Mouse (Mus musculus) limb, embryonic 11.5 days (tissue): ENCODE data around the gene Ipmk. TPM values are rescaled to one million over a fixed set of nuclear protein-coding genes. Genes with fewer than 3 reads are reported as not detected.

ENCODE experiments used
- ATAC-seq: fragments of 200-750 bp; cut with Nextera tagmentation; 2 replicates; pipeline ENCODE4 v1.8.0; 2017; ENCODE audit warnings: low read depth; ENCODE audit not compliant: insufficient number of reproducible peaks, low FRiP score, low TSS enrichment
- DNase-seq: peaks from one replicate; pipeline ENCODE4 v3.0.0-alpha.2; 2015; ENCODE audit warnings: low spot score
- H3K27ac ChIP-seq: fragments of 300-500 bp; sonication (generic); replicated peaks from 2 replicates; pipeline ENCODE4 v1.5.1; 2014; ENCODE audit warnings: low read depth, mild to moderate bottlenecking, low read length
- H3K27me3 ChIP-seq: fragments of 300-500 bp; sonication (generic); 2 replicates; pipeline ENCODE4 v1.6.1; 2014; ENCODE audit warnings: mild to moderate bottlenecking, low read length, mixed read lengths; ENCODE audit not compliant: control insufficient read depth, insufficient read depth
- H3K36me3 ChIP-seq: fragments of 300-500 bp; sonication (generic); 2 replicates; pipeline ENCODE4 v1.6.1; 2014; ENCODE audit warnings: mild to moderate bottlenecking, low read length, moderate library complexity, mixed read lengths; ENCODE audit not compliant: control insufficient read depth, insufficient read depth
- H3K4me1 ChIP-seq: fragments of 300-500 bp; sonication (generic); 2 replicates; pipeline ENCODE4 v1.6.1; 2014; ENCODE audit warnings: low read length, mixed read lengths; ENCODE audit not compliant: control insufficient read depth, insufficient read depth
- H3K4me2 ChIP-seq: fragments of 300-500 bp; sonication (generic); 2 replicates; pipeline ENCODE4 v1.6.1; 2014; ENCODE audit warnings: low read depth, mild to moderate bottlenecking, moderate library complexity; ENCODE audit not compliant: severe bottlenecking
- H3K4me3 ChIP-seq: fragments of 300-500 bp; sonication (generic); 2 replicates; pipeline ENCODE4 v1.5.1; 2014; ENCODE audit warnings: low read depth, low read length
- H3K9ac ChIP-seq: fragments of 300-500 bp; sonication (generic); 2 replicates; pipeline ENCODE4 v1.6.1; 2014; ENCODE audit warnings: mild to moderate bottlenecking, low read length
- H3K9me3 ChIP-seq: fragments of 300-500 bp; sonication (generic); 2 replicates; pipeline ENCODE4 v1.6.1; 2016; ENCODE audit warnings: low read length; ENCODE audit not compliant: control insufficient read depth
- WGBS: fragments of 180-500 bp; shearing (Covaris S2); extraction: QIAGEN DNeasy Blood & Tissue Kit; methylation state at CpG from one replicate; pipeline ENCODE4 v1.1.7; 2014; 5-methylcytosine and 5-hydroxymethylcytosine counted together
- polyA plus RNA-seq: library from polyadenylated mRNA; unstranded; fragments of >200 nt; fragmentation: Nextera tagmentation; extraction: Ambion mirVana; gene quantifications from 2 replicates; pipeline ENCODE4 v1.2.1, GENCODE M21; 2014

The Ipmk gene
- polyA plus RNA-seq, 1 experiment from 2014 or later: 20.9 TPM

DNA sequence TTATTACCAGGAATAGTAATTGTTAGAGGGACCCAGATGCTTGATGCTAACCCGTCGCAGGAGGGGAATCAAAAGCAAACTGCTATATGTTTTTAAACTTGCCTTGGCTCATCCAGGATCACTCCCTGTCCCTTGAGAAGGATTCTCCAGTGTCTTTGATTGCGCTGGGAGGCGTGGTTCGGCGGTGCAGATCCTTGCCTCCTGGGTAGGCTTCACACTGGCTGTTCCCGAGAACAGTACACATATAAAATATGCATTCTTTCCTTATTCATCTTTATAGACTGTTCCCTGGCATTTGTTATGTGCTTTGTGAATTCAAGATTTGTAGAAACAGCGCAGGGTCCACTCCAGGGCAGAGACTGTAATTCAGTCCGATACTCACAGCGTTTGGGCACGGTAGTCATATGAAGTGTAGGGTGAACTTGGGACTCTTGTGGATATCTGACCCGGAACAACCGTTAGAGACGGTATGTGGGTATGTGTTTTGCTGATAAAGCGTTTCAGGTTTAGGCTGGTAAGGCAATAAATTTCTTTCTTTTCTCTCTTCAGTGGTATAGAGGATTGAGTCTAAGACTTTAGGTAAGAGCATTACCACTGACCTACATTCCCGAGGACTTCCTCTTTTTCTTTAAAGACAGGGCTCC is 1.2 kb downstream of the Ipmk start:
- WGBS: 31% methylated on average over 16 of the region's 16 CpGs
- peak overlapping the region; percentile 87 for H3K4me3 ChIP-seq
- H3K9me3 ChIP-seq: no peaks in the 10 kb centered on the region
- H3K4me1 ChIP-seq: peaks cover 6% of the 10 kb centered on the region
- DNase-seq (peak; percentile 31), ATAC-seq (no peak)
- no peak overlapping the region for H3K27ac ChIP-seq
- no peaks in the 10 kb centered on the region for H3K27me3 ChIP-seq
- no peaks in the 10 kb centered on the region for H3K36me3 ChIP-seq
- H3K4me2 ChIP-seq: peak overlapping the region; percentile 94
- peak overlapping the region; percentile 78 for H3K9ac ChIP-seq

- Histone ChIP-seq H3K9me3 (no peaks in the 10 kb centered on the region), H3K4me1 (peaks cover 4% of the 10 kb centered on the region; the same call in 1 of the 2 replicates), H3K27me3 (no peaks in the 10 kb centered on the region), H3K4me3 (no peak overlapping the region), H3K4me2 (no peak overlapping the region), H3K27ac (no peak overlapping the region), H3K9ac (no peak overlapping the region), H3K36me3 (no peaks in the 10 kb centered on the region)
- DNase-seq (no peak), ATAC-seq (no peak)
- 90% methylated on average over 1 of the region's 1 CpGs for WGBS
Measured at GRCm38 (mm10) chr10:71349290-71349689, 1.7 kb downstream of the Ipmk start.

GRCm38 (mm10) chr10:71351301-71351700 is 3.7 kb downstream of the Ipmk start:
- DNase-seq (no peak), ATAC-seq (no peak)
- WGBS: 96% methylated on average over 7 of the region's 7 CpGs

DNA sequence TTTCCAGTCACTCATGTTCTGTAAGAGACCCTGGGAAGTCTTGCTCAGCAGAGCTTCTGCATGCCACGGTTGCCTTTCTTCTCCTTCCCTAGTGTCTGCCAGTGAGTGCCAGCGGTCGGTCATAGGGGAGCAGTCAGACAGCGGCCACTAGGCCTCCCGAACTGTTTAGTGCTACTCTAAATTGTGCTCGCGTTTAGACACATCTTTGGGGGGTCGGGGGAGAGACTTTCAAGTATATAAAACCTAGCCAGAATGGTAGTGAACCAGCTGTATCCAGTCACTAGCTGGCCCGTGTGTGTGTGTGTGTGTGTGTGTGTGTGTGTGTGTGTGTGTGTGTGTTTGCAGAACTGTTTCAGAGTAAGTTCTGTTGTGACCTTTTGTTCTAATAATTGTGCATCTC is 6.3 kb downstream of the Ipmk start:
- Histone ChIP-seq H3K27me3 (no peaks in the 10 kb centered on the region), H3K9me3 (no peaks in the 10 kb centered on the region), H3K27ac (no peak overlapping the region), H3K4me1 (no peaks in the 10 kb centered on the region), H3K4me3 (no peak overlapping the region), H3K4me2 (no peak overlapping the region), H3K9ac (no peak overlapping the region), H3K36me3 (no peaks in the 10 kb centered on the region)
- 76% methylated on average over 9 of the region's 9 CpGs for WGBS
- ATAC-seq: no peak
- no peak for DNase-seq

More at GRCm38 (mm10) chr10:71351301-71351700, 3.7 kb downstream of the Ipmk start:
- no peaks in the 10 kb centered on the region for H3K27me3 ChIP-seq
- no peaks in the 10 kb centered on the region for H3K9me3 ChIP-seq
- H3K4me3 ChIP-seq: no peak overlapping the region
- H3K4me1 ChIP-seq: no peaks in the 10 kb centered on the region
- no peak overlapping the region for H3K4me2 ChIP-seq
- H3K9ac ChIP-seq: no peak overlapping the region
- H3K27ac ChIP-seq: no peak overlapping the region
- H3K36me3 ChIP-seq: no peaks in the 10 kb centered on the region

GRCm38 (mm10) chr10:71354947-71355346 is 7.4 kb downstream of the Ipmk start:
- WGBS: 90% methylated on average over 12 of the region's 12 CpGs
- H3K4me1 ChIP-seq: no peaks in the 10 kb centered on the region
- no peak overlapping the region for H3K4me2 ChIP-seq
- ATAC-seq (no peak), DNase-seq (no peak)
- H3K27me3 ChIP-seq: no peaks in the 10 kb centered on the region
- H3K27ac ChIP-seq: no peak overlapping the region
- no peak overlapping the region for H3K4me3 ChIP-seq
- no peak overlapping the region for H3K9ac ChIP-seq
- no peaks in the 10 kb centered on the region for H3K9me3 ChIP-seq
- no peaks in the 10 kb centered on the region for H3K36me3 ChIP-seq

GRCm38 (mm10) chr10:71361044-71361443 is 13.5 kb downstream of the Ipmk start:
- no peak overlapping the region for H3K9ac ChIP-seq
- no peak overlapping the region for H3K4me2 ChIP-seq
- DNase-seq (no peak), ATAC-seq (no peak)
- H3K4me3 ChIP-seq: no peak overlapping the region
- peaks cover 3% of the 10 kb centered on the region; the same call in 1 of the 2 replicates for H3K36me3 ChIP-seq
- 0 out of 2 replicates have a peak, but pooled peaks cover 4% of the 10 kb centered on the region for H3K4me1 ChIP-seq
- H3K27ac ChIP-seq: no peak overlapping the region
- H3K27me3 ChIP-seq: no peaks in the 10 kb centered on the region
- 77% methylated on average over 7 of the region's 7 CpGs for WGBS
- no peaks in the 10 kb centered on the region for H3K9me3 ChIP-seq

- no peak overlapping the region for H3K4me3 ChIP-seq
- H3K27me3 ChIP-seq: no peaks in the 10 kb centered on the region
- ATAC-seq: no peak
- no peaks in the 10 kb centered on the region for H3K9me3 ChIP-seq
- 41% methylated on average over 18 of the region's 18 CpGs for WGBS
- H3K36me3 ChIP-seq: peaks cover 3% of the 10 kb centered on the region; the same call in 1 of the 2 replicates
- H3K4me1 ChIP-seq: 0 out of 2 replicates have a peak, but pooled peaks cover 4% of the 10 kb centered on the region
- no peak overlapping the region for H3K27ac ChIP-seq
- 0 out of 2 replicates have a peak overlapping the region, but pooled peaks have one; percentile 1 for H3K4me2 ChIP-seq
- DNase-seq: no peak
- no peak overlapping the region for H3K9ac ChIP-seq
Measured at GRCm38 (mm10) chr10:71361836-71362562, 14.4 kb downstream of the Ipmk start.

DNA sequence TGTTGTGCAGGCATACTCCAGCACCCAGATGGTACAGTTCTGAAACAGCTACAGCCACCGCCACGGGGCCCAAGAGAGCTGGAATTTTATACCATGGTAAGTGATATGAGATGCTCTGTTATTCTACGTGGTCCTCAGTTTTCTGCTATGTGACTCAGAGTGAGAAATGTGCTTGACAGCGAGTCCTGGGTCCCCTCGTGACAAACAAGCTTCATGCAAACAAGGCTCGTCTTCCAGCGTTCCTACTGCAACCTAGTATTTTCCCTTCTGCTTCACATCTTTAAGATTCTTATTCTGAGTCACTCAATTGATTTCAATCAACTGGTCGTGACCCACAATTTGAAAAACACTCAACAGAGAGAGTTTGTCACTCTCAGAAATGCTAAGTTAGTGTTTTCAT is 15.9 kb downstream of the Ipmk start:
- Histone ChIP-seq H3K4me3 (no peak overlapping the region), H3K9ac (no peak overlapping the region), H3K27me3 (no peaks in the 10 kb centered on the region), H3K9me3 (no peaks in the 10 kb centered on the region), H3K4me2 (no peak overlapping the region), H3K36me3 (peaks cover 3% of the 10 kb centered on the region; the same call in 1 of the 2 replicates), H3K27ac (no peak overlapping the region), H3K4me1 (0 out of 2 replicates have a peak, but pooled peaks cover 4% of the 10 kb centered on the region)
- 90% methylated on average over 8 of the region's 8 CpGs for WGBS
- DNase-seq (no peak), ATAC-seq (no peak)
